Mouse (Mus musculus): ENCODE measurements around the gene Parp8. TPM values are rescaled to one million over a fixed set of nuclear protein-coding genes. Genes with fewer than 3 reads are reported as not detected.

Parp8 gene
- total and polyA plus RNA-seq, 3 experiments, result not detected

- no peak overlapping the region for H3K4me3 ChIP-seq (replicated peaks in 1 of 3; ENCODE audit: low read depth in 2 of 3, low read length in 2 of 3, poor library complexity in 1 of 3)
- H3K9me3 ChIP-seq (replicated peaks; ENCODE audit: low read length), result peaks cover 67% of the 10 kb centered on the region
- H3K36me3 ChIP-seq (replicated peaks in 1 of 2; ENCODE audit: control insufficient read depth in 1 of 2, insufficient read depth in 1 of 2, low read length in 1 of 2), result no peaks in the 10 kb centered on the region
- in situ Hi-C loops (cut with MboI; ENCODE audit: low pct_ligation_motif_present, low pct_unique_long_range_greater_than_20kb, low sequenced_read_pairs) (no loop called here), dilution Hi-C loops (cut with MboI; ENCODE audit: extremely low pct_ligation_motif_present, extremely low pct_unique_long_range_greater_than_20kb, low sequenced_read_pairs) (no loop called here)
- H3K27ac ChIP-seq (ENCODE audit: insufficient read depth, low read depth), result no peak overlapping the region
- DNase-seq (ENCODE audit: extremely low read depth), result no peak
- no peaks in the 10 kb centered on the region for H3K4me1 ChIP-seq (ENCODE audit: control insufficient read depth in 1 of 2, insufficient read depth in 2 of 2)
- H3K27me3 ChIP-seq (replicated peaks), result no peaks in the 10 kb centered on the region
- H3K9ac ChIP-seq (ENCODE audit: insufficient read depth, low read depth), result no peak overlapping the region
- no peak overlapping the region for H3K4me2 ChIP-seq (ENCODE audit: insufficient read depth, low read depth, poor library complexity, severe bottlenecking)
- TF ChIP-seq NRF1 (IDR thresholded peaks at IDR 0.05; ENCODE audit: low read depth, low read length) (no peak), UBTF (IDR thresholded peaks at IDR 0.05; ENCODE audit: low read depth, low read length) (no peak), RCOR1 (conservative IDR thresholded peaks at IDR 0.05; ENCODE audit: low read depth, low read length) (no peak), GABPA (IDR thresholded peaks at IDR 0.05; ENCODE audit: insufficient replicate concordance, low read depth, low read length) (no peak), E2F4 (IDR thresholded peaks at IDR 0.05; ENCODE audit: insufficient replicate concordance, low read depth, low read length) (no peak), MAFK (IDR thresholded peaks at IDR 0.05; ENCODE audit: insufficient replicate concordance, low read length) (no peak), NELFE (IDR thresholded peaks at IDR 0.05; ENCODE audit: low read depth, low read length) (no peak), USF2 (conservative IDR thresholded peaks at IDR 0.05; ENCODE audit: low read depth, low read length) (no peak), MYC (IDR thresholded peaks at IDR 0.05; ENCODE audit: low read depth, low read length) (no peak), EP300 (IDR thresholded peaks at IDR 0.05; ENCODE audit: low read length) (no peak), SIN3A (IDR thresholded peaks at IDR 0.05; ENCODE audit: low read length) (no peak), KAT2A (IDR thresholded peaks at IDR 0.05; ENCODE audit: insufficient replicate concordance, low read length) (no peak), ETS1 (conservative IDR thresholded peaks at IDR 0.05; ENCODE audit: low read depth, low read length) (no peak), SMC3 (IDR thresholded peaks at IDR 0.05; ENCODE audit: low read depth, low read length) (no peak), MXI1 (IDR thresholded peaks at IDR 0.05; ENCODE audit: low read depth, low read length) (no peak), ELF1 (IDR thresholded peaks at IDR 0.05; ENCODE audit: low read depth, low read length) (no peak), IRF4 (IDR thresholded peaks at IDR 0.05; ENCODE audit: low read depth, low read length) (no peak), CTCF (conservative IDR thresholded peaks at IDR 0.05 in 1 of 2, IDR thresholded peaks at IDR 0.05 in 1 of 2; ENCODE audit: low read depth in 2 of 2, low read length in 2 of 2) (no peak)
- no peaks in the 10 kb centered on the region for H3K79me2 ChIP-seq (replicated peaks; ENCODE audit: control insufficient read depth, extremely low read depth, insufficient read depth, poor library complexity, severe bottlenecking)
Measured at GRCm38 (mm10) chr13:116941280-116942015, 83.9 kb downstream of the Parp8 start.

- Histone ChIP-seq H3K4me1 (ENCODE audit: control insufficient read depth in 1 of 2, insufficient read depth in 2 of 2) (no peaks in the 10 kb centered on the region), H3K4me3 (replicated peaks in 1 of 3; ENCODE audit: low read depth in 2 of 3, low read length in 2 of 3, poor library complexity in 1 of 3) (no peak overlapping the region), H3K9ac (ENCODE audit: insufficient read depth, low read depth) (no peak overlapping the region), H3K9me3 (replicated peaks; ENCODE audit: low read length) (peaks cover 68% of the 10 kb centered on the region), H3K79me2 (replicated peaks; ENCODE audit: control insufficient read depth, extremely low read depth, insufficient read depth, poor library complexity, severe bottlenecking) (no peaks in the 10 kb centered on the region), H3K27me3 (replicated peaks) (no peaks in the 10 kb centered on the region), H3K4me2 (ENCODE audit: insufficient read depth, low read depth, poor library complexity, severe bottlenecking) (no peak overlapping the region), H3K36me3 (replicated peaks in 1 of 2; ENCODE audit: control insufficient read depth in 1 of 2, insufficient read depth in 1 of 2, low read length in 1 of 2) (no peaks in the 10 kb centered on the region), H3K27ac (ENCODE audit: insufficient read depth, low read depth) (no peak overlapping the region)
- TF ChIP-seq CHD2 (IDR thresholded peaks at IDR 0.05; ENCODE audit: low read length) (no peak), POLR2A (IDR thresholded peaks at IDR 0.05; ENCODE audit: low read depth, low read length) (no peak), JUND (conservative IDR thresholded peaks at IDR 0.05; ENCODE audit: low read depth, low read length) (no peak), PAX5 (IDR thresholded peaks at IDR 0.05; ENCODE audit: low read length) (no peak), MAX (IDR thresholded peaks at IDR 0.05; ENCODE audit: low read length) (no peak), JUN (IDR thresholded peaks at IDR 0.05; ENCODE audit: insufficient read depth, low read depth, low read length) (no peak), CTCF (conservative IDR thresholded peaks at IDR 0.05 in 1 of 2, IDR thresholded peaks at IDR 0.05 in 1 of 2; ENCODE audit: low read depth in 2 of 2, low read length in 2 of 2) (no peak), UBTF (IDR thresholded peaks at IDR 0.05; ENCODE audit: low read depth, low read length) (no peak), MEF2A (IDR thresholded peaks at IDR 0.05; ENCODE audit: borderline replicate concordance, low read depth, low read length) (no peak), BHLHE40 (IDR thresholded peaks at IDR 0.05; ENCODE audit: low read depth, low read length) (no peak), ETS1 (conservative IDR thresholded peaks at IDR 0.05; ENCODE audit: low read depth, low read length) (no peak), MYC (IDR thresholded peaks at IDR 0.05; ENCODE audit: low read depth, low read length) (no peak), ZKSCAN1 (IDR thresholded peaks at IDR 0.05; ENCODE audit: borderline replicate concordance, low read depth, low read length) (no peak), SMC3 (IDR thresholded peaks at IDR 0.05; ENCODE audit: low read depth, low read length) (no peak), POLR2AphosphoS2 (IDR thresholded peaks at IDR 0.05; ENCODE audit: low read depth, low read length) (no peak), NRF1 (IDR thresholded peaks at IDR 0.05; ENCODE audit: low read depth, low read length) (no peak)
- in situ Hi-C loops (cut with MboI; ENCODE audit: low pct_ligation_motif_present, low pct_unique_long_range_greater_than_20kb, low sequenced_read_pairs), result no loop called here
- DNase-seq (ENCODE audit: extremely low read depth), result no peak
- dilution Hi-C loops (cut with MboI; ENCODE audit: extremely low pct_ligation_motif_present, extremely low pct_unique_long_range_greater_than_20kb, low sequenced_read_pairs), result no loop called here
Measured at GRCm38 (mm10) chr13:116940761-116941160, 84.6 kb downstream of the Parp8 start.
